In genomic region chr12:33322547-33322946, GRCm38 (mm10) we compare ENCODE assay signal across 12 mouse cellular contexts.
DNase-seq lines count a peak whose midpoint lies in the region; ATAC-seq and TF ChIP-seq lines count a peak whose summit lies in the region.
"Had no signal": no experiment of that assay in that cellular context is flagged by ENCODE, and none has a peak within 500 bp of the region (broad histone marks: within the 10 kb centered on the region; RNA-seq: fewer than 3 reads in every experiment).

No protein-coding gene starts in this region.

- no peak overlapping the region for H3K9ac ChIP-seq in lung, embryonic 14.5 days
- H3K9ac ChIP-seq in ES-Bruce4 (ENCODE audit: low read depth, poor library complexity, severe bottlenecking): no peak overlapping the region
- no peak overlapping the region for H3K9ac ChIP-seq in liver, embryonic 14.5 days (replicated peaks)
- H3K9ac ChIP-seq: liver, embryonic 13.5 days had no signal

- H3K27ac ChIP-seq in gastrocnemius, adult 2 months: no peak overlapping the region
- H3K27ac ChIP-seq in lung, embryonic 14.5 days (ENCODE audit: low read depth): no peak overlapping the region
- H3K27ac ChIP-seq in ES-Bruce4 (ENCODE audit: insufficient read depth, low read length): no peak overlapping the region
- H3K27ac ChIP-seq in liver, embryonic 14.5 days: no peak overlapping the region
- H3K27ac ChIP-seq: liver, embryonic 13.5 days had no signal

- H3K4me3 ChIP-seq in gastrocnemius, adult 2 months: no peak overlapping the region
- no peak overlapping the region for H3K4me3 ChIP-seq in lung, embryonic 14.5 days (ENCODE audit: low read depth, low read length)
- no peak overlapping the region for H3K4me3 ChIP-seq in ES-Bruce4 (ENCODE audit: low read depth, low read length)
- H3K4me3 ChIP-seq in liver, embryonic 14.5 days (ENCODE audit: insufficient read depth in 1 of 2, low read depth in 2 of 2, low read length in 2 of 2): no peak overlapping the region
- H3K4me3 ChIP-seq: liver, embryonic 13.5 days had no signal

- H3K4me2 ChIP-seq in lung, embryonic 14.5 days: no peak overlapping the region
- no peak overlapping the region for H3K4me2 ChIP-seq in liver, embryonic 14.5 days (ENCODE audit: low read depth)
- H3K4me2 ChIP-seq: liver, embryonic 13.5 days had no signal

- DNase-seq in gastrocnemius, adult 2 months: no peak
- DNase-seq in gastrocnemius, postnatal 10 days: no peak
- DNase-seq in lung, embryonic 14.5 days: no peak
- no peak for DNase-seq in lung, postnatal 14 days
- no peak for DNase-seq in liver, embryonic 14.5 days (ENCODE audit: low read depth in 3 of 3, low spot score in 3 of 3)
- no peak for DNase-seq in adrenal gland, adult 2 months
- DNase-seq: adrenal gland, postnatal 36 days; cerebellum, adult 18-20 months; heart, postnatal 14 days; liver, embryonic 13.5 days had no signal

- H3K4me1 ChIP-seq in lung, embryonic 14.5 days (ENCODE audit: insufficient read depth): no peaks in the 10 kb centered on the region
- H3K4me1 ChIP-seq in ES-Bruce4 (ENCODE audit: control insufficient read depth, insufficient read depth, low read length): no peaks in the 10 kb centered on the region
- H3K4me1 ChIP-seq in liver, embryonic 14.5 days (replicated peaks; ENCODE audit: control insufficient read depth in 2 of 2, insufficient read depth in 2 of 2, low read length in 1 of 2): peaks cover 12% of the 10 kb centered on the region in 2 experiments

- no peak for TF ChIP-seq EP300 in ES-Bruce4 (IDR thresholded peaks at IDR 0.05; ENCODE audit: insufficient read depth, low read depth, low read length)
- TF ChIP-seq EP300 in liver, embryonic 14.5 days (IDR thresholded peaks at IDR 0.05; ENCODE audit: low read depth): no peak

- 74% methylated on average over 7 of the region's 7 CpGs for WGBS in lung, embryonic 14.5 days
- 79% methylated on average over 7 of the region's 7 CpGs for WGBS in liver, embryonic 14.5 days (ENCODE audit: insufficient replicate concordance)

- TF ChIP-seq CTCF in gastrocnemius, adult 2 months (IDR thresholded peaks at IDR 0.05): peak; percentile 43
- TF ChIP-seq CTCF in lung, embryonic 14.5 days (IDR thresholded peaks at IDR 0.05; ENCODE audit: low read depth): 0 out of 2 replicates have a peak, but pooled peaks have one; percentile 14
- TF ChIP-seq CTCF in ES-Bruce4 (IDR thresholded peaks at IDR 0.05; ENCODE audit: low read depth, low read length): peak; percentile 71
- TF ChIP-seq CTCF in liver, embryonic 14.5 days (IDR thresholded peaks at IDR 0.05; ENCODE audit: low read depth): peak; percentile 71

- intact Hi-C loops in gastrocnemius, adult 2 months (cut with DNase I): no loop called here

- H3K36me3 ChIP-seq in lung, embryonic 14.5 days (ENCODE audit: insufficient read depth): no peaks in the 10 kb centered on the region
- H3K36me3 ChIP-seq in ES-Bruce4 (ENCODE audit: control insufficient read depth, insufficient read depth, low read length, poor library complexity, severe bottlenecking): no peaks in the 10 kb centered on the region
- H3K36me3 ChIP-seq in liver, embryonic 14.5 days (replicated peaks; ENCODE audit: control insufficient read depth, insufficient read depth, low read depth): peaks cover 22% of the 10 kb centered on the region

- no peaks in the 10 kb centered on the region for H3K9me3 ChIP-seq in lung, embryonic 14.5 days (ENCODE audit: low read depth, low read length)
- no peaks in the 10 kb centered on the region for H3K9me3 ChIP-seq in ES-Bruce4 (replicated peaks; ENCODE audit: control insufficient read depth, insufficient read depth, low read length, poor library complexity, severe bottlenecking)
- H3K9me3 ChIP-seq in liver, embryonic 14.5 days (ENCODE audit: control insufficient read depth, low read length): no peaks in the 10 kb centered on the region
- H3K9me3 ChIP-seq: liver, embryonic 13.5 days had no signal

- no peak for TF ChIP-seq POLR2A in ES-Bruce4 (IDR thresholded peaks at IDR 0.05; ENCODE audit: insufficient read depth, low read length)

- no peaks in the 10 kb centered on the region for H3K27me3 ChIP-seq in lung, embryonic 14.5 days (ENCODE audit: insufficient read depth, low read length)
- H3K27me3 ChIP-seq in ES-Bruce4 (ENCODE audit: control insufficient read depth, insufficient read depth, low read length, poor library complexity, severe bottlenecking): no peaks in the 10 kb centered on the region
- H3K27me3 ChIP-seq in liver, embryonic 14.5 days (ENCODE audit: control insufficient read depth, insufficient read depth, low read length): no peaks in the 10 kb centered on the region
- H3K27me3 ChIP-seq: liver, embryonic 13.5 days had no signal

- ATAC-seq in lung, embryonic 14.5 days (ENCODE audit: insufficient read depth): no peak
- ATAC-seq in liver, embryonic 14.5 days (ENCODE audit: insufficient read depth): no peak
- no peak for ATAC-seq in inflammation-experienced regulatory T-cells, adult 6 months

Comparison
In these comparisons a context has a peak if more than half of its experiments do, and no peak if none do; other contexts are left out.
1. CTCF ChIP-seq: peak in every context shown above with its lines; median percentile 71 in ES-Bruce4; 71 in liver, embryonic 14.5 days; 43 in gastrocnemius, adult 2 months; 14 in lung, embryonic 14.5 days.